Mouse (Mus musculus): ENCODE measurements at regions not wholly inside any gene's neighbourhood (a gene's known extent, or its start where the extent isn't known, plus 50 kb on each side); places are given as distances from the start of the nearest gene placed in this dataset.

GRCm38 (mm10) chr12:70617979-70618378 is 165.1 kb downstream of the Tmx1 start:
- Histone ChIP-seq H3K9ac (no peak overlapping the region), H3K4me1 (replicated peaks; ENCODE audit: control insufficient read depth, insufficient read depth, low read length) (no peaks in the 10 kb centered on the region), H3K9me3 (ENCODE audit: control insufficient read depth, low read length) (no peaks in the 10 kb centered on the region), H3K4me3 (replicated peaks; ENCODE audit: low read length) (no peak overlapping the region), H3K27me3 (ENCODE audit: control insufficient read depth, insufficient read depth, low read length) (no peaks in the 10 kb centered on the region), H3K27ac (no peak overlapping the region), H3K36me3 (replicated peaks; ENCODE audit: control insufficient read depth, insufficient read depth) (no peaks in the 10 kb centered on the region), H3K4me2 (replicated peaks) (no peak overlapping the region)
- no peak for DNase-seq (ENCODE audit: low spot score)
- ATAC-seq (ENCODE audit: low FRiP score), result no peak
- 89% methylated on average over 3 of the region's 3 CpGs for WGBS

GRCm38 (mm10) chr12:70619436-70619835 is 166.5 kb downstream of the Tmx1 start:
- H3K36me3 ChIP-seq (replicated peaks; ENCODE audit: control insufficient read depth, insufficient read depth), result no peaks in the 10 kb centered on the region
- no peak overlapping the region for H3K27ac ChIP-seq
- H3K4me3 ChIP-seq (replicated peaks; ENCODE audit: low read length), result no peak overlapping the region
- H3K9me3 ChIP-seq (ENCODE audit: control insufficient read depth, low read length), result no peaks in the 10 kb centered on the region
- no peaks in the 10 kb centered on the region for H3K27me3 ChIP-seq (ENCODE audit: control insufficient read depth, insufficient read depth, low read length)
- no peak overlapping the region for H3K4me2 ChIP-seq (replicated peaks)
- DNase-seq (ENCODE audit: low spot score) (no peak), ATAC-seq (ENCODE audit: low FRiP score) (no peak)
- no peak overlapping the region for H3K9ac ChIP-seq
- 92% methylated on average over 2 of the region's 2 CpGs for WGBS
- no peaks in the 10 kb centered on the region for H3K4me1 ChIP-seq (replicated peaks; ENCODE audit: control insufficient read depth, insufficient read depth, low read length)

GRCm38 (mm10) chr12:70622019-70622418 is 169.1 kb downstream of the Tmx1 start:
- no peak for ATAC-seq (ENCODE audit: low FRiP score)
- 74% methylated on average over 4 of the region's 4 CpGs for WGBS
- no peak overlapping the region for H3K4me3 ChIP-seq (replicated peaks; ENCODE audit: low read length)

GRCm38 (mm10) chr12:70624298-70624980 is 171.5 kb downstream of the Tmx1 start:
- H3K4me2 ChIP-seq (replicated peaks), result no peak overlapping the region
- peaks cover 5% of the 10 kb centered on the region; the same call in 1 of the 2 replicates for H3K4me1 ChIP-seq (replicated peaks; ENCODE audit: control insufficient read depth, insufficient read depth, low read length)
- H3K9ac ChIP-seq, result no peak overlapping the region
- WGBS, result 73% methylated on average over 9 of the region's 9 CpGs
- no peaks in the 10 kb centered on the region for H3K36me3 ChIP-seq (replicated peaks; ENCODE audit: control insufficient read depth, insufficient read depth)
- no peaks in the 10 kb centered on the region for H3K27me3 ChIP-seq (ENCODE audit: control insufficient read depth, insufficient read depth, low read length)
- no peak for DNase-seq (ENCODE audit: low spot score)
- no peak overlapping the region for H3K4me3 ChIP-seq (replicated peaks; ENCODE audit: low read length)
- ATAC-seq (ENCODE audit: low FRiP score), result no peak
- H3K9me3 ChIP-seq (ENCODE audit: control insufficient read depth, low read length), result no peaks in the 10 kb centered on the region
- H3K27ac ChIP-seq, result no peak overlapping the region

More at GRCm38 (mm10) chr12:70622019-70622418, 169.1 kb downstream of the Tmx1 start:
- H3K27ac ChIP-seq, result no peak overlapping the region
- no peaks in the 10 kb centered on the region for H3K4me1 ChIP-seq (replicated peaks; ENCODE audit: control insufficient read depth, insufficient read depth, low read length)
- H3K27me3 ChIP-seq (ENCODE audit: control insufficient read depth, insufficient read depth, low read length), result no peaks in the 10 kb centered on the region
- no peak overlapping the region for H3K9ac ChIP-seq
- DNase-seq (ENCODE audit: low spot score), result no peak
- no peak overlapping the region for H3K4me2 ChIP-seq (replicated peaks)
- no peaks in the 10 kb centered on the region for H3K9me3 ChIP-seq (ENCODE audit: control insufficient read depth, low read length)
- no peaks in the 10 kb centered on the region for H3K36me3 ChIP-seq (replicated peaks; ENCODE audit: control insufficient read depth, insufficient read depth)

DNA sequence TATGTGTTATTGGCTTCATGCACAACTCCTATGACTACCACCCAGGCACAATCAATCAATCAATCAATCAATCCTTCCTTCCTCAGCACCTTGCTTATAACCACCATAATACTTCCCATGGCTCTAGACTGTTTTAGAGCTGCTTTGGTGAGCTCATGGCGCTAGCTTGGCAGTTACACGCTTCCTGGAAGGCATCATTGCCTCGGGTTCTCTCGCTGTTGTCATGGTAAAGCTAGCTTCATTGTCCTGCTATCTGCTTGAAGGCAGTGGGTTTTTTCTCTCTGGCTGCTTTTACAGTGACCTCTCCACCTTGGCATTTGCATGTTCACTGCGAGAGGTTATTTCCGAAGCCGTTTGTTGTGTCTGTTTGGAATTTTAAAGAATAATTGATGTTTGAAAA is 174.7 kb downstream of the Tmx1 start:
- ATAC-seq (ENCODE audit: low FRiP score), result no peak
- Histone ChIP-seq H3K4me3 (replicated peaks; ENCODE audit: low read length) (no peak overlapping the region), H3K9ac (no peak overlapping the region), H3K4me1 (replicated peaks; ENCODE audit: control insufficient read depth, insufficient read depth, low read length) (peaks cover 5% of the 10 kb centered on the region; the same call in 1 of the 2 replicates), H3K4me2 (replicated peaks) (no peak overlapping the region), H3K27ac (no peak overlapping the region), H3K27me3 (ENCODE audit: control insufficient read depth, insufficient read depth, low read length) (no peaks in the 10 kb centered on the region), H3K36me3 (replicated peaks; ENCODE audit: control insufficient read depth, insufficient read depth) (no peaks in the 10 kb centered on the region), H3K9me3 (ENCODE audit: control insufficient read depth, low read length) (no peaks in the 10 kb centered on the region)
- WGBS, result 43% methylated on average over 7 of the region's 7 CpGs
- no peak for DNase-seq (ENCODE audit: low spot score)

DNA sequence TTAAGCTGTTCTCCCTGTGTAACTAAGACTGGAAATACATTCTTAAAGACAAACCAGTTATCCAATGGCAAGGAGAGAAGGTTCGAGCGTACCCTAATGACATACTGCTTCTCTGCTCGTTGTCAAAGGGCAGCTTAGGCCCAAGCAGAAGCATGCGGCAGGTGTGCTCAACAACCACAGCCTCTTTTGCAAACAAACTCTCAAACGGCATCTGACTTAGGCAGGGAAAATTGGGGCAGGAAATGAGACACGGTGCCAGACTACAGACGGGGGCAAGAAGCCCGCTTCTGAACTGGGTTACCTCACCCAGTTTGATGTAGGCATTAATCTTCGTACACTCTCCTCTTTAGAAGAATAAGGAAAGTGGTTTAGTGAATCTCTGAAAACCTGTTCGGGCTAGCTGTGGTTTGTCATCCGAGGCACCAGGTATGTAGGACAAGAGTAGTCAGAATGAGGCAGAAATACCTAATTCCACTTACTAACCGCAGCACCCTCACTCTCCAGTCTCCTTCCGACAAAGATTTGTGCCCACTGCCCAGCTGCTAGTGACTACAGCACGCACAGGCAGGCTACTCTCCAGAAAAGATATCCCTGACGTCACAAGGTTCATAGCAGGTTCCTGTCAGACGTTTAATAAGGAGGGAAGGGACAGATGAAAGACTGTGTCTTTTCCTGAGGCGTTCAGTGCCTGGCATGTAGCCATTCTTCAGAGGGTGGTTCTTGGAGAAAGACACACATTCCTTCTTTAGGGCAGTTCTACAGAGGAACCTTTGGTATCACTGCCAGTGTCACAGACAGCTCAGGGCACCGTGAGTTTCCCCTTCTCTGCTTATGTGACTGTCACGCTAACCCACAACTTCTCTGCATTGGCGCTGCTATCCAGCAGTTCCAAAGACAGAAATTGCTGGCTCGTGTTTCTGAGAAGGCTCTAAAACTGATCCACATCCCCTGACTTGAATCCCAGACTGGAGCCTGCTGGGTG is 175.8 kb downstream of the Tmx1 start:
- Histone ChIP-seq H3K9me3 (ENCODE audit: control insufficient read depth, low read length) (no peaks in the 10 kb centered on the region), H3K4me3 (replicated peaks; ENCODE audit: low read length) (no peak overlapping the region), H3K4me2 (replicated peaks) (no peak overlapping the region), H3K36me3 (replicated peaks; ENCODE audit: control insufficient read depth, insufficient read depth) (no peaks in the 10 kb centered on the region), H3K27ac (no peak overlapping the region), H3K4me1 (replicated peaks; ENCODE audit: control insufficient read depth, insufficient read depth, low read length) (peaks cover 5% of the 10 kb centered on the region; the same call in 1 of the 2 replicates), H3K27me3 (ENCODE audit: control insufficient read depth, insufficient read depth, low read length) (no peaks in the 10 kb centered on the region), H3K9ac (no peak overlapping the region)
- no peak for ATAC-seq (ENCODE audit: low FRiP score)
- WGBS, result 81% methylated on average over 21 of the region's 21 CpGs
- DNase-seq (ENCODE audit: low spot score), result no peak

DNA sequence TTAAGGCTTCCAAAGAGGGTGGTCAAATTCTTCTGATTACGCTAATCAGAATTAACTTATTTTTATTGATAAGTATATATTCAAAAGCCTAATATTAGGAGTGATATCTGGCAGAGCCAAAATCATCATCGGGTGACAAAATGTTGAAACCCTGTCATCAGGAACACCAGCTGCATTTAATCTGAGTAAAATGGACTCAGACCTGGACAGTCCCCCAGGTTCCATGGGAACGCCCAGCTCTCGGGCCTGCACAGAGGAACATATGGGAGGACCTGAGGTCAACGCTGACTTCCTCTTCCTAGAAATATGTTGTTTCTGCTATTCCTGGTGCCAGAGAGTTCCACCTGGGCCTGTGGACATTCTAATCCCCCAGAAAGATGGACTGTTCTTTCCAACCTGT is 176.5 kb downstream of the Tmx1 start:
- H3K4me3 ChIP-seq (replicated peaks; ENCODE audit: low read length), result no peak overlapping the region
- no peak overlapping the region for H3K4me2 ChIP-seq (replicated peaks)
- peaks cover 5% of the 10 kb centered on the region; the same call in 1 of the 2 replicates for H3K4me1 ChIP-seq (replicated peaks; ENCODE audit: control insufficient read depth, insufficient read depth, low read length)
- no peak for DNase-seq (ENCODE audit: low spot score)
- 94% methylated on average over 5 of the region's 5 CpGs for WGBS
- no peak overlapping the region for H3K27ac ChIP-seq
- no peaks in the 10 kb centered on the region for H3K27me3 ChIP-seq (ENCODE audit: control insufficient read depth, insufficient read depth, low read length)
- H3K9ac ChIP-seq, result no peak overlapping the region
- H3K9me3 ChIP-seq (ENCODE audit: control insufficient read depth, low read length), result no peaks in the 10 kb centered on the region
- no peak for ATAC-seq (ENCODE audit: low FRiP score)
- H3K36me3 ChIP-seq (replicated peaks; ENCODE audit: control insufficient read depth, insufficient read depth), result no peaks in the 10 kb centered on the region

DNA sequence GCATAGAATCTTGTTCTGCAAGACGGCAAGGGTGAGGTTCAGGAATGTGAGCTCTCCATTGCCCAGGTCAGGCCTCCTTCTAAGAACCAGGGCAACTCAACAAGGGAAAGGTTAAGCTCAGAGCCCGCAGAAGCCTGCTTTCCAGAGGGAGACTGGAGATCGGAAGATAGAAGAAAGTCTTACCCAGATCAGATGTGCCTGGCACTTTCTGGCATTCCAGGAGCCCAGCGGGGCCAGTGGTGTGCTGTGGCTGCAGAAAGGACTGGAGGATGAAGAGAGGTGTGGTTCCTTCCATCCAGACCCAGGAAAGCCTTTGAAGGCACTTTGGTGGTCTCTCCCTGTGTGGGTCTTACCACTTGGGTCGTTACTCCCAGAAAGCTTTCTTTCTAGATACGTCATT is 178.4 kb downstream of the Tmx1 start:
- peaks cover 5% of the 10 kb centered on the region; the same call in 1 of the 2 replicates for H3K4me1 ChIP-seq (replicated peaks; ENCODE audit: control insufficient read depth, insufficient read depth, low read length)
- WGBS, result 81% methylated on average over 6 of the region's 6 CpGs
- H3K9ac ChIP-seq, result no peak overlapping the region
- no peaks in the 10 kb centered on the region for H3K9me3 ChIP-seq (ENCODE audit: control insufficient read depth, low read length)
- H3K4me3 ChIP-seq (replicated peaks; ENCODE audit: low read length), result no peak overlapping the region
- no peak overlapping the region for H3K4me2 ChIP-seq (replicated peaks)
- ATAC-seq (ENCODE audit: low FRiP score) (no peak), DNase-seq (ENCODE audit: low spot score) (no peak)
- no peak overlapping the region for H3K27ac ChIP-seq
- H3K27me3 ChIP-seq (ENCODE audit: control insufficient read depth, insufficient read depth, low read length), result no peaks in the 10 kb centered on the region
- H3K36me3 ChIP-seq (replicated peaks; ENCODE audit: control insufficient read depth, insufficient read depth), result no peaks in the 10 kb centered on the region

DNA sequence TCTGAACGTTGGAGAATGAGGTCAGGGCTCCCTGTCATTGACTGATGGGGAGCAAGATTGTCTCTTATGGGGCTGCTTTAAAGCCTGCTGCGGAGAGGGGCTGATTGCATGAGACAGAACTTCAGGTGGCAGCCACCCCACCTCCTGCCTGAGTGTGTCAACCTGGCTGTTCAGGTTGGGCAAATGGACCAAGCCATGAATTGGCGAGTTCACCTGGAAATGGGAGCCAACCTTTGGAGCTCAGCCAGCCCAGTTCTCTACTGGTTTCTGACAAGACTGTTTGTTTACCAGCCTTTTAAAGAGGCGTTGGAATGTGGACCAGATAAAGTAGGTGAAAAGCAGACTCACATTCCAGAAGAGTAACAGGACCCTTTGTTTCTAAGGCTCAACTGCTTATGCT is 180.3 kb downstream of the Tmx1 start:
- H3K4me2 ChIP-seq (replicated peaks), result no peak overlapping the region
- no peaks in the 10 kb centered on the region for H3K4me1 ChIP-seq (replicated peaks; ENCODE audit: control insufficient read depth, insufficient read depth, low read length)
- H3K36me3 ChIP-seq (replicated peaks; ENCODE audit: control insufficient read depth, insufficient read depth), result no peaks in the 10 kb centered on the region
- ATAC-seq (ENCODE audit: low FRiP score), result no peak
- H3K9ac ChIP-seq, result no peak overlapping the region
- no peak overlapping the region for H3K27ac ChIP-seq
- WGBS, result 79% methylated on average over 4 of the region's 4 CpGs
- no peaks in the 10 kb centered on the region for H3K9me3 ChIP-seq (ENCODE audit: control insufficient read depth, low read length)
- H3K4me3 ChIP-seq (replicated peaks; ENCODE audit: low read length), result no peak overlapping the region
- H3K27me3 ChIP-seq (ENCODE audit: control insufficient read depth, insufficient read depth, low read length), result no peaks in the 10 kb centered on the region
- DNase-seq (ENCODE audit: low spot score), result no peak

Data from hindbrain, embryonic 14.5 days (tissue).